Mouse (Mus musculus): ENCODE results near the gene Srebf2.

DNA sequence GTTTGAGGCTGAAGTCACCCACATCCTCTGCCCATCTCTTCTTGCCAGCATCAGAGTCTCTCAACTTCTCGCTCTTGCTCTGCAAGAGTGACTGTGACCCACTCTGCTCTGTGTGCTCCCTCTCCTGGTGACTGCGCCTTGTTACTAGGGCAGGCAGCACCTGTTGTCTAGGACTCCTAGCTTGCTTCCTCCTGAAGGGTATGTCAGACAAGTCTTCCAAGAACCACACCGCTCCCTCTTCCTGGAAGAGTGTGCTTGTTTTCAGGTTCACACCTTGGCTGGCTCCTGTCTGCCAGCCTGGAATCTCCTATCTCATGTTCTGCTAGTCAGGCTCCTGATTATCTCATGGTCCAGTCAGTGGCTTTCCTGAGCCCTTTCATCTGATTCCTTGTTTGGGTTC lies 6.6 kb upstream of the Srebf2 start:
- TF ChIP-seq CTCF (IDR thresholded peaks at IDR 0.05) (no peak), POLR2A (IDR thresholded peaks at IDR 0.05; ENCODE audit: insufficient read depth, low read depth, low read length) (no peak)
